Mouse (Mus musculus) testis, adult 2 months (tissue): ENCODE data around the gene 5031439G07Rik.

ENCODE experiments used
- CTCF ChIP-seq: fragments of 200-500 bp; IDR thresholded peaks from 2 replicates; pipeline ENCODE4 v1.5.1; 2012; ENCODE audit warnings: low read depth, mild to moderate bottlenecking, inconsistent platforms, low read length, moderate library complexity; ENCODE audit not compliant: control insufficient read depth, insufficient read depth, insufficient replicate concordance
- POLR2A ChIP-seq: fragments of 200-500 bp; IDR thresholded peaks from 2 replicates; pipeline ENCODE4 v1.6.1; 2012; ENCODE audit warnings: low read depth, mild to moderate bottlenecking, inconsistent platforms, low read length, moderate library complexity; ENCODE audit not compliant: control insufficient read depth

- no peak for TF ChIP-seq CTCF
- no peak for TF ChIP-seq POLR2A
Observed at GRCm38 (mm10) chr15:84960692-84961091, 27.7 kb downstream of the 5031439G07Rik start.
